Mouse (Mus musculus): ENCODE data around the gene Gipr. TPM values are rescaled to one million over a fixed set of nuclear protein-coding genes. Genes with fewer than 3 reads are reported as not detected.
"Not testable (repeated sequence)": the region's sequence is repeated elsewhere in the genome, so short reads cannot be mapped to it uniquely, and the experiment has no call there.

Gipr gene
- total RNA-seq, 2 experiments from 2014 or later: 1.6 to 2.8 TPM

DNA sequence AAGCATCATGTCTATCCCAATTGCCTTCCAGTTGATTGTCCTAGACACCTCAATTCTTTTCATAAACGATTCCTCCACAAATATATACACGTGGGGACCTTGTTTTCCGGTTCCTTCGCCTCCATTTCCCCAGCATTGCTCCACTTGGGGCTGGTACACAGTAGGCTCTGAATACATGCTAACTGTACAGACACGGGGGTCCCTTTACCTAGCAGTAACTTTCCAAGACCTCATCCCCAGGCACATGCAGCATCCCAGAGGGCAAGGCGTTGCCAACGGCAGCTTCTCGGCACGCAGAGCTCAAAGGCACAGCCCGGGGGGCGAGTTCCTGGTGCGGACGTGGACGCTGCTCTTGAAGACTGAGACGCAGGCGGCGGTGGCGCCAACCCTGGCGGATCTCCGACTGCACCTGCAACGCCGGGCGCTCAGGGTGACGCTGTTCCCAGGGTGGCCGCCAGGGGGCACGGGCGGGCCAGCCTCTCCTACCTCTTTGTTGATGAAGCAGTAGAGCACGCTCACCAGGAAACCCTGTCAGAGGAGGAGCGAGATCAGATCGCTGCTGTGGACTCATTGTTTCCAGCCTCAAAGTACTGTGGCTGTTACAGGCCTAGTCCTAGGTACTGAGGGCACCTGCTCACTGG, 8.6 kb downstream of the Gipr start:
- DNase-seq (ENCODE audit: low spot score in 2 of 2): peak; percentile 94 to 95
- intact Hi-C loops (cut with DNase I): loop anchor here (1.0 to 5.0 kb wide), 2 partner anchors 15 to 55 kb away; partner anchors contain the start of gene Gpr4

DNA sequence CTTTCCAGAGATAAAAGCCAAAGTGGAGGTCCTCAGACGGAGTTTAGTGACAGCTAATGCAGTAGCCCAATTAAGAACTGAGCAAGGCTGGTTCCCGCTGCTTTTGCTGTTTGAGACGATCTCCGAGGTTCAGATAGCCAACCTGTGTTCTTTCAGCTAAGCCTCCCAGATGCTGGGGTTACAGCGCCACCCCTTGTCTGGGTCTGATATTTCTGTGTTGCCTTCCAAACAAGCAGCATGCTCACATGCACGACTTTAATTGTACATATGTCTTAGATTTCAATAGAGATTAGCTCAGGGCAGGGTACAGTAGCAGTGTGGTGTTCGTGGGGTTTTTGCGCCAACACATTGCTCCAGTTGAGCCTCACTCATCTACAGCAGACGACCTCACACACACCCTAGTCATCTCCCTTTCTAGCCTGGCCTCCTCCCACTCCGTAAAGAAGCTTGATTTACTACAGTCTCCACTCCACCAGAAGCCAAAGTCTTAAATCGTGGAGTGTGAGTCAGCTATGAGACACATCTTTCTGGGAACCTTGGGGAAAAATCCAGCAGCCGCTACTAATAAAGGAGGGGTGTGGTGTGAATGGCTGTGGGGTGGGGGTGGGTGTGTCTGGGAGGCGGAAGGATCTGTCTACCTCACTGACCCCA, 10.0 kb downstream of the Gipr start:
- peak in 1 of 2 experiments; percentile 67 for DNase-seq (ENCODE audit: low spot score in 2 of 2)
- intact Hi-C loops (cut with DNase I): loop anchor here (5.0 kb wide), 1 partner anchor 56 kb away; the partner anchor contains the start of gene Gpr4

DNA sequence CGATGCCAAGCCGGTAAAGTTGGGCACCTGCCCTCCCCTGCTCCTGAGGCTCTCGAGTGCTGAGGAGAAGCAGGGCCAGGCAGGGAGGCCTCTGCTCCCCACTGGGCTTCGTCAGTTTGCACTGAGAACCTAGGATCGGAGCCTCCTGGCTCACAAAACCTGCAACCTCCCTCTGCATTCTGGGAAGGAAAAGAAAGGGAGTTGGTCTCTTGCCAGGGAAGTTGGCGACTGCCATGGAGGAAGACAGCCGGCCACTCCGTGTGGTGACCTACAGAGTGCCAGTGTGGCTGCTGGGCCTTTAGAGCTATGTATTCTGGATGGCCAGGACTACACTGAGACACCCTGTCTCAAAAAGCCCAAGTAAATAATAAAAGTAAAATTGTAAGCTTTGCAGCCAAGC, 11.1 kb downstream of the Gipr start:
- intact Hi-C loops (cut with DNase I): loop anchor here (5.0 kb wide), 1 partner anchor 58 kb away; the partner anchor contains the start of gene Gpr4
- no peak for DNase-seq (ENCODE audit: low spot score in 2 of 2)

DNA sequence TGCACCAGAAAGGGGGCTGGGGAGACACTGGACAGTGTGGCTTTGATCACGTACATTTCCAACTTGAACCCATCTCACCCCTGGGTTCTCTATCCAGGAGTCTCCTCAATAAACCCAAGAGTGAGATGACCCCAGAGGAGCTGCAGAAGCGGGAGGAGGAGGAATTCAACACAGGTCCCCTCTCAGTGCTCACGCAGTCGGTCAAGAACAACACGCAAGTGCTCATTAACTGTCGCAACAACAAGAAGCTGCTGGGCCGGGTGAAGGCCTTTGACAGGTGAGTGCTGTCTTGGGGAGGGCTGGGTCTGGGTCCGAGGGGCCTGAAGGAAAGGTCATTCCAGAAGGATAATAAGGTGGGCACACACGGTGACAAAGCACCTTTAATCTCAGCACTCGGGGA, 14.8 kb downstream of the Gipr start:
- intact Hi-C loops (cut with DNase I); DNase-seq (ENCODE audit: low spot score in 2 of 2): not testable (repeated sequence)

DNA sequence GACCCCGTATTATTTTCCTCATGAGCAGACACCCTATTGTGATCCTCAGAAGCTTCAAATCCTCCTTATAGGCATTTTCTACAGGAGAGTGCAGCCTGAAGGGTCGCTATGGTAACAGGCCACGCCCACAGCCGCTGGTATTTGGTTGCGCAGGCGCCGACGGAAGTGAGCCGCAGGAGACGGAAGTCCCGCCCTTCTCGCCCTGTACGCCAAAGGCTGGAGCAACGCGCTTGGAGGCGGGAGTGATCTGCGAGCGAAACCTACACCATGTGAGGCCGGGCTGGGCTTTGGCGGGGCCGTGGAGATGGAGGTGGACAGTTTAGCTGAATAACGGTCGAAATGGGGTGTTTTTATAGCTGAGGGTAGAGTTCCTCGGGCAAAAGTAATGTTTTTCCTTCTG, 16.3 kb downstream of the Gipr start, which contains the start of gene Snrpd2:
Gene Snrpd2, plus strand, starts transcription at position 97 of the 400 bp plus-strand sequence.
- peak; percentile 97 for DNase-seq (ENCODE audit: low spot score in 2 of 2)
- intact Hi-C loops (cut with DNase I): no loop called here

DNA sequence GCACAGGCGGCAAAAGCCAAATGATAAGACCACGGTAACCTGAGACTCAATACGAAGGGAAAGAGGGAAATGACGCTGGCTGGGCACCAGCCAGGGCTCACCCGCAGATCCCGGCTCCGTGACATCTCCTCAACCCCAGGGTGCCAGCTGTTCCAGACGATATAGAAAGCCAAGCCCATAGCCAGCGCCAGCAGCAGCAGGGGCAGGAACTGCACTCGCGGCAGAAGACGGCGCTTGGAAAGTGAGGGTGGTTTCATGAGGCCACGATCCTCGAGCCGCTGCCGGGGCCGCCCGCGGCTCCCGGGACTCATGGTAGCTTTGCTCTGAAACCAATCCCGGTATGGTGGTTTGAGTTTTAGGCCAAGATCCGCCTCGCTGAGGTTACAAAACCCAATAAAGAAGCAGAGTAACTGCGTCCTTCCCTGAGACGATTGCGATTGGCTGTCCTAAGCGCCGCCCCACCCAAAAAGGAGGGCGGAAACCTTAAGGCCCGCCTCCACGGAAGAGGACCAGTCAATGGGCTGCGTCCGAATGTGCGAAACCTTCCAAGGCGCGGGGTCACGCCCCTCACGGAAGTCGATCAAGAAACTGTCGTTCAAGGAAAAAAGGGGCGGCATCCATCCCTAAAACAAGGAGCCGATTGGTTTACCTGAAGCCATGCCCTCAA, 16.9 kb downstream of the Gipr start, which contains the start of gene Qpctl:
Gene Qpctl, minus strand, starts transcription at position 417 of the 667 bp plus-strand sequence.
- intact Hi-C loops (cut with DNase I): no loop called here
- DNase-seq (ENCODE audit: low spot score in 2 of 2): peak; percentile 98 to 99

DNA sequence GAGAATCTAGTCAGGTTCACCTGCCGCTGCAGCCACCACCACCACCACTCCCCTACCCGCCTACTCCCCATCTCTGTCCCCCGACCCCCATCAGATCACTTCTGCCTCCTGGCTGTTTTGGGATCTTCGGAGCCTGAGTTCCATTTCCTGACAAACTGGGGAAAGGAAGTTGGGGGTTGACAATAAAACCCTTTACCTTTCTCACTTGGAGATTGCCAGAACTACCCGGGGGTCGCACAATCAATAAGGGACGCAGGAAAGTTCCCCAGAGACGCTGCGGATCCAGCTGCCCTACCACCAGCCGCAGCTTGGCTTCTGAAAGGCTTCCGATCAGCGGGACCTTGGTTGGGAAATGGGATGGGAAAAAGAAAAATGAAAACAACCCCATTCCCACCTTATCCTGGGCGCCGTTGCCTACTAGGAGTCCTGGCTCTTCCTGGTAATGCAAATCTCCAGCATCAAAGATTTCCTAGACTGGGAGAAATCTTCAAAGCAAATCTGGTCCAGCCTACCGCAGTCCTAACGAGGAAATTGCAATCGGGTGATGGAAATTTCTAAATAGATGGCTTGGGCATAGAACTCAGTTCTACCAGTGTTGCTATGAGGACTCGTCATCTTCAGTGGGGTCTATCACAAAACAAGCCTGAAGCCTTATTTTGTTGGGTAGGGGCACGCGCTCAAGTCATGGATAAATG, 17.6 kb downstream of the Gipr start:
- DNase-seq (ENCODE audit: low spot score in 2 of 2): no peak
- intact Hi-C loops (cut with DNase I): no loop called here

DNA sequence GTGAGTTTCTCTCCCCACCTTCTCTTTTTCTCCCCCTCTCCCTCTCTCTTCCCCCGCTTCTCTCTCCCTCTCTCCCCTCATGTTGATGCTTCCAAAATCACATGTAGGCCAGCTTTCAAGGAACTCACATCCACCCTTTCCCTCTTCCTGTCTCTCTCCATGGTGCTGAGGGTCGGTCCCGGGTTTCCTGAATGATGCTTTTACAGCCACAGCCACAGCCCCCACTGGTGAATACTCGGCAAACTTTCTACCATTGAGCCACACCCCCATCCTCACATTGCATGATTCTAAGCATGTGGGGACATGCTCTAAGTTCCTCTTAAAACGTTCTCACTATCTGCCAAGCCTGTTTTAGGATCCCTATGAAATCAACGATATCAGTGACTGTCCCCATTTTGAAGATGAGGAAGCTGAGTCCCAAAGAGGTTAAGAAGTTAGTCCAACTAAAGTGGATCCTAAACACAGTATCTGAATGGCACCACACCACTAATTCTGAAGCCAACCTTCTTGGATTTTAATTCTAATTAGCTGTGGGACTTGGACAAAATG, 18.4 kb downstream of the Gipr start:
- DNase-seq (ENCODE audit: low spot score in 2 of 2): no peak
- intact Hi-C loops (cut with DNase I): no loop called here

DNA sequence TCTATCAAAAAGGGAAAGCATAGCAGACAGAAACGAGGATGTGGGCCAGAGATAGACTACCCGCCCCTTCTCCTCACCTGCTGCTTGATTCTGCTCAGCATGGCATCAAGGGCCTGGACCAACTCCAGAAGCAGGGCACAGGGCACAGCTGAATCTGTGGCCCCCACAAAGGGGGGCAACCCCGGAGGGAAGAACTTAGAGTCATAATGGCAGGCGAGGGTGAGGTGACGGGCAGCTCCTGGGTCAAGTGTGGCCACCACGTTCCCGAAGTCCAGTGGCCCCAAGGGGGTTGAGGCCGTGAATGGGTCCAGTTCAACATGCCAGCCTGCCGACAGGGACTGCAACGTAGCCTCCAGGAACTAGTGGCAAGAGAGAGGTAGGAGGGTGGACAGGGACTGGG, 19.1 kb downstream of the Gipr start:
- DNase-seq (ENCODE audit: low spot score in 2 of 2): no peak
- intact Hi-C loops (cut with DNase I): no loop called here

DNA sequence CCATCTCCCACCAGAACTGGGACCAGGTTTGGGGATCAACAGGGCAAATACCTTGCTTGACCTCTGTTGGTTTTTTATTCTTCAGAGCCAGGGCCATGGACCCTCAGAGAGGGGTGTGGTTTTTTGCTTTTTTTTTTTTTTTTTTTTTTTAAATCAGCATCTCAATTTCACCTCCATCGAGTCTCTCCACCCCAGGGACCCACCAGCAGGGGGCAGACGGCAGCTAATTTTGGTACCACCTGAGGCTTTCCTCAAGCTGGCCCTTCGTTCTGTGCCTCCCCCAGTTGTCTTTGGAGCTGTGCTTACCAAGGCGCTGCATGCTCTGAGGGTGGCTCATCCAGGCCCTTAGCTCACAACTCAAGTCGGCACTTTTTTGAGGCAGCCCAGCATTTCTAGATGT, 28.5 kb downstream of the Gipr start:
- intact Hi-C loops (cut with DNase I): no loop called here

DNA sequence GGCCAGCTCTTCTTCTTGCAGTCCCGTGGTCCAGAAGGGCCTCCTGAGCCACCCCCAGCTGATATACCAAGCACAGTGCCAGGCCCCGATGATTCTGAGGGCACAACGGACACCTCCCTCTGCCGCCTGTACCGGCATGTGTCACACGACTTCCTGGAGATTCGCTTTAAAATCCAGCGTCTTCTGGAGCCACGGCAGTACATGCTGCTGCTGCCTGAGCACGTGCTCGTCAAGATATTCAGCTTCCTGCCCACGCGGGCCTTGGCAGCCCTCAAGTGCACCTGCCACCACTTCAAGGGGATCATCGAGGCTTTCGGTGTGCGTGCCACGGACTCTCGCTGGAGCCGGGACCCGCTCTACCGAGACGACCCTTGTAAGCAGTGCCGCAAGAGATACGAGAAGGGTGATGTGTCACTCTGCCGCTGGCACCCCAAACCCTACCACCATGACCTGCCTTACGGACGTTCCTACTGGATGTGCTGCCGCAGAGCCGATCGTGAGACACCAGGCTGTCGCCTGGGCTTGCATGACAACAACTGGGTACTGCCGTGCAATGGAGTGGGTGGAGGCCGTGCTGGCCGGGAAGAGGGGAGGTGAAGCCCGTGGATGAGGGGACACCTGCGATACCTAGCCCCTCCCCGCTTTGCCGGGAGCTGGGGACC, 29.1 kb downstream of the Gipr start:
- peak; percentile 44 to 79 for DNase-seq (ENCODE audit: low spot score in 2 of 2)
- intact Hi-C loops (cut with DNase I): no loop called here

More for the DNA sequence above, 28.5 kb downstream of the Gipr start:
- DNase-seq (ENCODE audit: low spot score in 2 of 2): peak; percentile 64 to 70

DNA sequence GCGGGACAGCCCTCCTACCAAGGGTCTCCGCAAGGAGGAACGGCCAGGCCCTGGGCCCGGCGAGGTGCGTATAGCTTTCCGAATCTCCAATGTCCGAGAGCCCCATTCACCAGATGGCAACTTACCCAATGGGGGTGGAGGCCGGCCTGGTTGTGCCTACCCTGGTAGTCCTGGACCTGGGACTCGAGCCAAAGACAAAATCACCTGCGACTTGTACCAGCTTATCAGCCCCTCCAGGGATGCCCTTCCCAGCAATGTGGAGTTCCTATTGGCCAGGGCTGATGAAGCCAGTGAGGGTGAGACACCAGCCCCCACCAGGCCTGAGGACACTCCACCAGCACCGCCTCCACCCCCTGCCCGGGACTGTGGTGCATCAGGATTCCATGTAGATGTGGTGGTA, 29.8 kb downstream of the Gipr start:
- DNase-seq (ENCODE audit: low spot score in 2 of 2): no peak
- intact Hi-C loops (cut with DNase I): no loop called here

DNA sequence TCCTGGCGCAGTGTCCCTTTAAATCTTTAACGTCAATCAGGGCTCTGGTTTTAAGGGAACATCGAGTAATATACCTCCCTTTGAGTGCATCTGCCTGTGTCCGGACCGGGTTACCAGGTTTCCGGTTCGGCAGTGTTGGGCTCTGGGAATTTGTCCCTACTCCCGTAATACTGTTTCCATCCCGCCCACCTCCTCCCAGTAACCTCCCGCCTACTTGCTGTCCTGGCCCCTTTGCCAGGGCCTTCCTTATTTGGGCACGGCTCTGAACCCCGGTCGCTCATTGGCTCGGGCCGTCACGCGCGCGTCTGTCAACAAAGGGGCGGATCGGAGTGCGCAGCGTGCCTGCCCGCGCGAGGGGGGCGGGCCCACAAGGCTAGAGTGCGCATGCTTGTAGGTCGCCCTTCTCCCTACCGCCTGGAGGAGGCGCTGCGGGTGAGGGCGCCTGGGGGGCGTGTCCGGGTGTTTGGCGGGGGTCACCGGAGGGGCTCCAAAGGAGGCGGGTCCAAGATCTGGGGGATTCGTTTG, 34.5 kb downstream of the Gipr start:
- DNase-seq (ENCODE audit: low spot score in 2 of 2): peak; percentile 97 to 99
- intact Hi-C loops (cut with DNase I): no loop called here

DNA sequence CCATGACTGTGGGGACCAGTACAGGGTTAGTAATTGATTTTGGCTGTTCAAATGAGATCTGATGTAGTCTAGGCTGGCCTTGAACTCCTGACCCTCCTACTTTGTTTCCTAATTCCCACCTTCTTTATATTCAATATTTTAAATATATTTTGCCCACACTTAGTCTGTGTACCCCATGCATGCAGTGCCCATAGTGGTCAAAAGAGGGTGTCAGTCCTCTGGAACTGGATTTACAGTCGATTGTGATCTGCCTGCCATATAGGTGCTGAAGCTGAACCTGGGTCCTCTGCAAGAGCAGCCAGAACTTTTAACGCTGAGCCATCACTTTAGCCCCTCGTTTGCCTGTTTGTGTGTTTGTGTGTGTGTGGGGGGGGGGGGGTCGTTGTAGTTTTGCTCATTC, 35.3 kb downstream of the Gipr start:
- intact Hi-C loops (cut with DNase I): no loop called here
- no peak for DNase-seq (ENCODE audit: low spot score in 2 of 2)

DNA sequence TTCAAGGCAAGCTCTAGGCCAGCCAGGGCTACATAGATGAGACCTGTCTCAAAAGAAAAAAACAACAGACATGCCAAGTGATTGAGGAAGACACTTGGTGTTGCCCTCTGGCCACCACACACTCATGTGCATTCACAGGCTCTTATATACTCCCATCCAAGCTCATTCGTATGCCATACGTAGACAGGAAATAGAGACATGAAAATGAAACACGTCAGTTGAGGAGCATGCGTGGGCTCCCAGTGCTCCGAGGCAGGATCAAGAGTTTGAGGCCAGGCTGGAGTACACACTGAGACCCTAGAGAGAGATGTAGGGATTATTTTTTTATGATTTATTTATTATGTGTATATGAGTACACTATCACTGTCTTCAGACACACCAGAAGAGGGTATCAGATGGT, 36.5 kb downstream of the Gipr start:
- intact Hi-C loops (cut with DNase I): no loop called here
- no peak for DNase-seq (ENCODE audit: low spot score in 2 of 2)

DNA sequence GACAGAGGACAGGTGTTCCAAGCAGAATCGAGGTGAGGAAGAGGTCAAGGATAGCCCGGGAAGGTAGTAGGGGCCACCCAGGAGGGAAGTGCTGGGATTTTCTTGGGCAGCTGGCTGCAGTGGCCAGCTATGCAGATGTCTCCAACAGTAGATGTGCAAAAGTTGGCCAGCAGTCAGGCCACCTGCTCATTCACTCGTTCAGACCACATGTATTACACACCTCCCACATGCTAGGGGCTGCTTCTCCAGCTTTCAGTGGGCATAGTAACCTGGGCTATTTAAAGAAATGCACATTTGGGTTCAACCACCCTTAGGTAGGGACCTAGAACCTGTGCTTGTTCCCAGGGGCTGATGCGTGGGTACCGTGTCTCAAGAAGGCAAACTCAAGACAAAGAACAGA, 38.2 kb downstream of the Gipr start:
- intact Hi-C loops (cut with DNase I): no loop called here
- peak in 1 of 2 experiments; percentile 62 for DNase-seq (ENCODE audit: low spot score in 2 of 2)

DNA sequence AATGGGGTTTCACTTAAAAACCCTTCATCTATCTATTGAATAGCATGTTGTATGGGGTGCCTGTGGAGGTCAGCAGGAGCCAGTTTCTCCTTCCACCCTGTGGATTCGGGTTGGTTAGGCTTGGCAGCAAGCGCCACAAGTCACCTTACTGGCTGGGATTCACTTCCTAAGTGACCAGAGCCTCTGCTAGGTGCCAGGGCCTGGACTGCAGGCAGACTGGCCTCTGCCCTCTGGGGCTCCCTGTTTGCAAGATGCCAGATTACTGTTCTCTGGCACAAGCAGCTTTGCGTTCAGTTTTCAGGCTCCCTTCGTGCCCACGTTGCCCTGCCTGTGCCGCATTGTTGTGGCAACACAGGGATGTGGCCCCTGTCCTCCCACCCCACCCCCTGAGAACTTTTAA, 41.2 kb downstream of the Gipr start:
- intact Hi-C loops (cut with DNase I): no loop called here
- no peak for DNase-seq (ENCODE audit: low spot score in 2 of 2)

DNA sequence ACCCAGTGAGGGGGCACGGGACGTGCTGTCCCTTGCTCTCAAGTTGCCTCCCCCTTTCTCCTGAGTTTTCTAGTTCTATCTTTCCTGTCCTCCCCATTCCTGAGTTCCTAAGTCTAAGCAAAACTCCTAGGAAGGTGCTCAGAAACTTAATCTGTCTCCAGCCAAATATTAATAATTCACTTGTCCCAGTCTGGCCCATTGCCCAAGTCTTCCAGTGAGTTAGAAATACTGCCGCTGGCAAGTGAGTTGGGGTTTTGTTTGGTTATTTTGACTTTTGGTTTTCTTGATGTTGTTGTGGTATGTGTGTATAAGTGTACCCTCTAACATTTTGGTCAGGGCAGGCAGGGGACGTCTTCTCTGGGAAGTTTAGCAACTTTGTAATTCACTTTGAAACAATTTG, 44.2 kb downstream of the Gipr start:
- no peak for DNase-seq (ENCODE audit: low spot score in 2 of 2)
- intact Hi-C loops (cut with DNase I): no loop called here
